ENCODE assay signal across 12 mouse cellular contexts in the genomic region with DNA sequence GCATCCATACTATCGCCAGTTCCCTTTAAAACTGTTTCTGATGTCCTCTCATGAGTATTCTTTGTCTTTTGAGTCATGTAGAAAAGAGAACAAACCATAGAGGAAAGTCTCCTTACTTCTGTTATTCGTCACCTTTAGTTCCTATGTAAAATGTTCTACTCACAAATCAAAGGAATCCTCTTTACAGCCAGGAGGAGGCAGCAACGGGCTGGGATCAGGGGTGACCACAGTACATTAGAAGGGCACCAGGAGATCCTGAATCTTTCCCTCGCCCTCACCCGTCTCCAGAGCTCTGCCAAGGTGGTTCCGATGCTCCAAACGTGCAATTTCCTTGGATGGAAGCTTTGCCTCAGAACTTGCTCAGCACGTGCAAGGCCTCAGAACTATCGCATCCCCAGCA. TPM values are rescaled to one million over a fixed set of nuclear protein-coding genes. Genes with fewer than 3 reads are reported as not detected.
DNase-seq lines count a peak whose midpoint lies in the region; ATAC-seq and TF ChIP-seq lines count a peak whose summit lies in the region.
"Had no signal": no experiment of that assay in that cellular context is flagged by ENCODE, and none has a peak within 500 bp of the region (broad histone marks: within the 10 kb centered on the region; RNA-seq: fewer than 3 reads in every experiment).

No protein-coding gene starts in this region.

- WGBS in heart, postnatal 0 days = 66% methylated on average over 9 of the region's 9 CpGs
- WGBS in lung, embryonic 14.5 days = 68% methylated on average over 9 of the region's 9 CpGs

- TF ChIP-seq EP300 in heart, postnatal 0 days (IDR thresholded peaks at IDR 0.05; ENCODE audit: low read depth) = no peak
- no peak for TF ChIP-seq EP300 in MEL (IDR thresholded peaks at IDR 0.05; ENCODE audit: low read depth in 1 of 2, low read length in 2 of 2)

- H3K27me3 ChIP-seq in heart, postnatal 0 days (ENCODE audit: control insufficient read depth, insufficient read depth, low read length) = no peaks in the 10 kb centered on the region
- no peaks in the 10 kb centered on the region for H3K27me3 ChIP-seq in lung, embryonic 14.5 days (ENCODE audit: insufficient read depth, low read length)
- peaks cover 1 to 3% of the 10 kb centered on the region in 2 experiments; a peak in 3 of 4 replicates for H3K27me3 ChIP-seq in MEL (ENCODE audit: control insufficient read depth in 1 of 2, insufficient read depth in 2 of 2, low read length in 2 of 2)
- no peaks in the 10 kb centered on the region for H3K27me3 ChIP-seq in splenic B cell, adult 2 months (ENCODE audit: control insufficient read depth, insufficient read depth, low read length, poor library complexity, severe bottlenecking)
- H3K27me3 ChIP-seq: liver, embryonic 13.5 days had no signal

- H3K9me3 ChIP-seq in heart, postnatal 0 days (replicated peaks; ENCODE audit: control insufficient read depth, low read length) = no peaks in the 10 kb centered on the region
- H3K9me3 ChIP-seq in lung, embryonic 14.5 days (ENCODE audit: low read depth, low read length) = no peaks in the 10 kb centered on the region
- H3K9me3 ChIP-seq in MEL (replicated peaks; ENCODE audit: insufficient read depth, low read length) = no peaks in the 10 kb centered on the region
- H3K9me3 ChIP-seq: liver, embryonic 13.5 days had no signal

- TF ChIP-seq RAD21 in MEL (IDR thresholded peaks at IDR 0.05; ENCODE audit: low read depth, low read length) = peak; percentile 48

- no peak overlapping the region for H3K9ac ChIP-seq in heart, postnatal 0 days (replicated peaks; ENCODE audit: low read depth, low read length)
- no peak overlapping the region for H3K9ac ChIP-seq in lung, embryonic 14.5 days
- no peak overlapping the region for H3K9ac ChIP-seq in MEL (ENCODE audit: control insufficient read depth, low read depth, low read length, poor library complexity, severe bottlenecking)
- H3K9ac ChIP-seq: liver, embryonic 13.5 days had no signal

- DNase-seq in heart, postnatal 0 days (ENCODE audit: low spot score) = no peak
- no peak for DNase-seq in heart, postnatal 14 days
- DNase-seq in lung, embryonic 14.5 days = peak; percentile 6
- DNase-seq in lung, postnatal 10 days = no peak
- peak; percentile 27 for DNase-seq in MEL (ENCODE audit: low read depth, low spot score)
- peak; percentile 39 for DNase-seq in splenic B cell, adult 2 months (ENCODE audit: low read depth, low spot score)
- DNase-seq in testis, postnatal 14 days (ENCODE audit: low spot score) = no peak
- DNase-seq in gastrocnemius, postnatal 10 days = no peak
- DNase-seq: liver, embryonic 13.5 days; thymus, adult 2 months had no signal

- ATAC-seq in heart, postnatal 0 days (ENCODE audit: insufficient read depth, low read depth) = no peak
- no peak for ATAC-seq in lung, embryonic 14.5 days (ENCODE audit: insufficient read depth)
- ATAC-seq: inflammation-experienced regulatory T-cells, adult 6 months had no signal

- H3K4me3 ChIP-seq in heart, postnatal 0 days (ENCODE audit: low read depth, low read length) = no peak overlapping the region
- no peak overlapping the region for H3K4me3 ChIP-seq in lung, embryonic 14.5 days (ENCODE audit: low read depth, low read length)
- H3K4me3 ChIP-seq in MEL (ENCODE audit: control insufficient read depth in 1 of 2, insufficient read depth in 1 of 2, low read depth in 2 of 2, low read length in 2 of 2) = no peak overlapping the region
- H3K4me3 ChIP-seq: liver, embryonic 13.5 days had no signal

- H3K27ac ChIP-seq in heart, postnatal 0 days (ENCODE audit: low read depth) = no peak overlapping the region
- no peak overlapping the region for H3K27ac ChIP-seq in lung, embryonic 14.5 days (ENCODE audit: low read depth)
- no peak overlapping the region for H3K27ac ChIP-seq in MEL (ENCODE audit: control insufficient read depth, low read depth, low read length)
- H3K27ac ChIP-seq: liver, embryonic 13.5 days had no signal

- H3K4me1 ChIP-seq in heart, postnatal 0 days (ENCODE audit: control insufficient read depth, insufficient read depth) = no peaks in the 10 kb centered on the region
- H3K4me1 ChIP-seq in lung, embryonic 14.5 days (ENCODE audit: insufficient read depth) = no peaks in the 10 kb centered on the region
- no peaks in the 10 kb centered on the region for H3K4me1 ChIP-seq in MEL (ENCODE audit: control insufficient read depth in 1 of 2, insufficient read depth in 2 of 2, low read length in 2 of 2)
- H3K4me1 ChIP-seq: liver, embryonic 13.5 days had no signal

- no peak for TF ChIP-seq POLR2A in MEL (IDR thresholded peaks at IDR 0.05; ENCODE audit: control insufficient read depth in 1 of 2, insufficient read depth in 1 of 2, low read depth in 1 of 2, low read length in 2 of 2, poor library complexity in 1 of 2)

- peak; percentile 15 for TF ChIP-seq CTCF in heart, postnatal 0 days (IDR thresholded peaks at IDR 0.05; ENCODE audit: low read depth)
- peak; percentile 22; the same call in 1 of the 2 replicates for TF ChIP-seq CTCF in lung, embryonic 14.5 days (IDR thresholded peaks at IDR 0.05; ENCODE audit: low read depth)
- TF ChIP-seq CTCF in MEL (IDR thresholded peaks at IDR 0.05 in 2 of 3, conservative IDR thresholded peaks at IDR 0.05 in 1 of 3; ENCODE audit: control insufficient read depth in 1 of 3, insufficient read depth in 1 of 3, low read depth in 2 of 3, low read length in 3 of 3, poor library complexity in 1 of 3, severe bottlenecking in 1 of 3) = peak in 2 of 3 experiments; percentile 45 to 53; a peak in 4 of 6 replicates

- no peak overlapping the region for H3K4me2 ChIP-seq in heart, postnatal 0 days (ENCODE audit: low read depth, low read length)
- H3K4me2 ChIP-seq in lung, embryonic 14.5 days = no peak overlapping the region
- H3K4me2 ChIP-seq: liver, embryonic 13.5 days had no signal

- intact Hi-C loops in heart, postnatal 14 days (cut with DNase I) = no loop called here

- H3K36me3 ChIP-seq in heart, postnatal 0 days (replicated peaks; ENCODE audit: control insufficient read depth, insufficient read depth, low read length) = no peaks in the 10 kb centered on the region
- no peaks in the 10 kb centered on the region for H3K36me3 ChIP-seq in lung, embryonic 14.5 days (ENCODE audit: insufficient read depth)
- no peaks in the 10 kb centered on the region for H3K36me3 ChIP-seq in MEL (ENCODE audit: control insufficient read depth in 1 of 2, insufficient read depth in 2 of 2, low read length in 2 of 2)
- no peaks in the 10 kb centered on the region for H3K36me3 ChIP-seq in splenic B cell, adult 2 months (ENCODE audit: control insufficient read depth, insufficient read depth, low read length, poor library complexity, severe bottlenecking)
- H3K36me3 ChIP-seq: liver, embryonic 13.5 days had no signal

- no peaks in the 10 kb centered on the region for H3K79me2 ChIP-seq in MEL (ENCODE audit: control insufficient read depth, insufficient read depth, low read length, poor library complexity)

TF ChIP-seq in MEL, 35 proteins besides CTCF, POLR2A, EP300 and RAD21:
- TF ChIP-seq TBP (IDR thresholded peaks at IDR 0.05; ENCODE audit: low read depth, low read length) = no peak
- TF ChIP-seq SMC3 (IDR thresholded peaks at IDR 0.05; ENCODE audit: low read depth, low read length) = peak; percentile 41; the same call in 1 of the 2 replicates

RNA-seq across cellular contexts. Expression of gene Tpte, which starts 28.2 kb away (rescaled TPM):
- not detected in 2 replicates for total RNA-seq in heart, postnatal 0 days (2014; rRNA removed; ENCODE audit: low replicate concordance)
- polyA plus RNA-seq in heart, postnatal 0 days (2015; fragmentation: Nextera tagmentation; extraction: Ambion mirVana) = not detected in 2 replicates
- not detected for total RNA-seq in heart, postnatal 14 days (2021)
- not detected in 2 replicates for polyA plus RNA-seq in lung, embryonic 14.5 days (2014; fragmentation: Nextera tagmentation; extraction: Ambion mirVana)
- total RNA-seq in MEL (2012; rRNA removed) = not detected in 2 replicates
- not detected for polyA plus RNA-seq in MEL (2012; ENCODE audit: insufficient read depth in 1 of 2, insufficient read length in 2 of 2, low read depth in 1 of 2, low replicate concordance in 2 of 2, missing spikeins in 1 of 2)
- under 1 TPM in 1 of 2 experiments, not detected in 1; 0.14 TPM for total RNA-seq in gastrocnemius, postnatal 10 days (2021)
- polyA plus RNA-seq: heart, embryonic 14.5 days; inflammation-experienced regulatory T-cells, adult 6 months; liver, embryonic 13.5 days; thymus, adult 2 months had no signal

Comparison
In these comparisons a context has a peak if more than half of its experiments do, and no peak if none do; other contexts are left out.
1. DNase-seq: peak in lung, embryonic 14.5 days (single experiment), MEL (single experiment) and splenic B cell, adult 2 months (single experiment); none in heart, postnatal 0 days (single experiment), heart, postnatal 14 days (0 of 2), lung, postnatal 10 days (single experiment), testis, postnatal 14 days (single experiment) and gastrocnemius, postnatal 10 days (single experiment).
2. Peak in every context shown above with its lines, with median percentiles within 50 percentile points of each other: CTCF ChIP-seq.